ENCODE assay signal across 8 mouse cellular contexts in genomic region chr15:101128181-101129089, GRCm38 (mm10). TPM values are rescaled to one million over a fixed set of nuclear protein-coding genes. Genes with fewer than 3 reads are reported as not detected.
A peak's percentile ranks its signal among the peaks of the same experiment; 100 is the strongest.
DNase-seq lines count a peak whose midpoint lies in the region; ATAC-seq and TF ChIP-seq lines count a peak whose summit lies in the region.

TSS of gene Acvrl1 (plus strand) at chr15:101128522.

- peak within 1 kb of the TSS; percentile 80 for H3K4me2 ChIP-seq in intestine, embryonic 15.5 days (replicated peaks)
- H3K4me2 ChIP-seq in liver, embryonic 13.5 days, result peak within 1 kb of the TSS; percentile 52
- peak within 1 kb of the TSS; percentile 72 for H3K4me2 ChIP-seq in stomach, embryonic 14.5 days (replicated peaks; ENCODE audit: low read depth, low read length)

- no peak within 1 kb of the TSS for H3K27ac ChIP-seq in ES-E14 (ENCODE audit: insufficient read depth, low read depth, low read length, poor library complexity, severe bottlenecking)
- H3K27ac ChIP-seq in intestine, embryonic 15.5 days, result peak within 1 kb of the TSS; percentile 77
- no peak within 1 kb of the TSS for H3K27ac ChIP-seq in liver, embryonic 13.5 days
- H3K27ac ChIP-seq in stomach, embryonic 14.5 days (ENCODE audit: low read length), result peak within 1 kb of the TSS; percentile 49; the same call in 1 of the 2 replicates

- 6% methylated on average over 46 of the region's 46 CpGs for WGBS in intestine, embryonic 15.5 days
- WGBS in liver, embryonic 13.5 days (ENCODE audit: insufficient replicate concordance), result 3% methylated on average over 46 of the region's 46 CpGs
- WGBS in stomach, embryonic 14.5 days, result 5% methylated on average over 46 of the region's 46 CpGs

- 0 out of 2 replicates have a peak, but pooled peaks cover 3% of the 10 kb centered on the region for H3K27me3 ChIP-seq in intestine, embryonic 15.5 days (replicated peaks)
- H3K27me3 ChIP-seq in liver, embryonic 13.5 days, result peaks cover 81% of the 10 kb centered on the region
- H3K27me3 ChIP-seq in stomach, embryonic 14.5 days (ENCODE audit: control insufficient read depth, insufficient read depth, low read length), result no peaks in the 10 kb centered on the region

- peak within 1 kb of the TSS; percentile 54 for H3K4me3 ChIP-seq in ES-E14 (ENCODE audit: insufficient read depth in 1 of 2, low read depth in 1 of 2, low read length in 2 of 2, poor library complexity in 1 of 2, severe bottlenecking in 1 of 2)
- peak within 1 kb of the TSS; percentile 52 for H3K4me3 ChIP-seq in intestine, embryonic 15.5 days (replicated peaks)
- peak within 1 kb of the TSS; percentile 39 for H3K4me3 ChIP-seq in liver, embryonic 13.5 days (replicated peaks)
- H3K4me3 ChIP-seq in stomach, embryonic 14.5 days (ENCODE audit: low read depth, low read length), result peak within 1 kb of the TSS; percentile 41

- no peaks in the 10 kb centered on the region for H3K36me3 ChIP-seq in ES-E14 (ENCODE audit: control insufficient read depth, insufficient read depth, low read length, poor library complexity, severe bottlenecking)
- H3K36me3 ChIP-seq in intestine, embryonic 15.5 days, result no peaks in the 10 kb centered on the region
- H3K36me3 ChIP-seq in liver, embryonic 13.5 days, result no peaks in the 10 kb centered on the region
- no peaks in the 10 kb centered on the region for H3K36me3 ChIP-seq in stomach, embryonic 14.5 days (ENCODE audit: control insufficient read depth, insufficient read depth, low read length)

- ATAC-seq in granulocyte monocyte progenitor cell, adult 5-6 weeks (replicated peaks; ENCODE audit: poor library complexity, severe bottlenecking), result 0 out of 2 replicates have a peak, but pooled peaks have one; percentile 3
- ATAC-seq in intestine, embryonic 15.5 days, result peak; percentile 54
- no peak for ATAC-seq in liver, embryonic 13.5 days (ENCODE audit: low read depth)
- no peak for ATAC-seq in stomach, embryonic 14.5 days (ENCODE audit: insufficient number of reproducible peaks, insufficient read depth, low FRiP score, low read depth)

- H3K9ac ChIP-seq in ES-E14 (ENCODE audit: insufficient read depth, low read depth, low read length, poor library complexity, severe bottlenecking), result peak within 1 kb of the TSS; percentile 55; the same call in 1 of the 2 replicates
- H3K9ac ChIP-seq in intestine, embryonic 15.5 days, result peak within 1 kb of the TSS; percentile 67
- H3K9ac ChIP-seq in liver, embryonic 13.5 days, result no peak within 1 kb of the TSS
- H3K9ac ChIP-seq in stomach, embryonic 14.5 days (replicated peaks; ENCODE audit: low read depth, low read length), result peak within 1 kb of the TSS; percentile 51

- peaks cover 7 to 22% of the 10 kb centered on the region in 2 experiments; a peak in 3 of 4 replicates for H3K4me1 ChIP-seq in ES-E14 (ENCODE audit: control insufficient read depth in 2 of 2, insufficient read depth in 2 of 2, low read length in 2 of 2, poor library complexity in 1 of 2)
- peaks cover 40% of the 10 kb centered on the region for H3K4me1 ChIP-seq in intestine, embryonic 15.5 days (replicated peaks)
- H3K4me1 ChIP-seq in liver, embryonic 13.5 days (replicated peaks), result peaks cover 4% of the 10 kb centered on the region; the same call in 1 of the 2 replicates
- H3K4me1 ChIP-seq in stomach, embryonic 14.5 days (ENCODE audit: control insufficient read depth, insufficient read depth, low read length), result peaks cover 40% of the 10 kb centered on the region

- DNase-seq in ES-E14 (ENCODE audit: low read depth, low spot score), result no peak
- no peak for DNase-seq in adrenal gland, postnatal 4 days (ENCODE audit: low spot score in 2 of 2)
- DNase-seq in liver, embryonic 13.5 days, result no peak
- DNase-seq in embryo, embryonic 9.5 days (ENCODE audit: extremely low spot score), result no peak
- no peak for DNase-seq in thymus, adult 18-20 months

- H3K9me3 ChIP-seq in ES-E14 (ENCODE audit: control insufficient read depth, insufficient read depth, low read depth, low read length), result no peaks in the 10 kb centered on the region
- H3K9me3 ChIP-seq in intestine, embryonic 15.5 days, result no peaks in the 10 kb centered on the region
- no peaks in the 10 kb centered on the region for H3K9me3 ChIP-seq in liver, embryonic 13.5 days (replicated peaks)
- no peaks in the 10 kb centered on the region for H3K9me3 ChIP-seq in stomach, embryonic 14.5 days (ENCODE audit: control insufficient read depth, low read depth, low read length)

- in situ Hi-C loops in ES-E14 (cut with MboI; ENCODE audit: low sequenced_read_pairs in 2 of 2, unreplicated experiment in 2 of 2), result no loop called here

TF ChIP-seq in ES-E14, 5 proteins besides CTCF, POLR2A, EP300 and RAD21:
- TF ChIP-seq ZNF384 (IDR thresholded peaks at IDR 0.05; ENCODE audit: low read depth, low read length), result no peak
- TF ChIP-seq ZC3H11A (IDR thresholded peaks at IDR 0.05; ENCODE audit: borderline replicate concordance, low read depth, low read length), result no peak

RNA-seq across cellular contexts. Expression of gene Acvrl1, which starts in this region (rescaled TPM):
- total RNA-seq in ES-E14 (2012; rRNA removed), result 2.5 and 3.3 TPM in 2 replicates
- total RNA-seq in adrenal gland, postnatal 4 days (2021), result 10 to 100 TPM; 22.4 to 22.9 TPM
- 0.30 TPM in 1 of 2 replicates, not detected in the other for total RNA-seq in granulocyte monocyte progenitor cell, adult 5-6 weeks (2014; fragmentation: Nextera tagmentation)
- 0.73 and 2.7 TPM in 2 replicates for total RNA-seq in granulocyte monocyte progenitor cell, adult 5-6 weeks (2017)
- 27.3 and 27.6 TPM in 2 replicates for polyA plus RNA-seq in intestine, embryonic 15.5 days (2015; fragmentation: Nextera tagmentation; extraction: Ambion mirVana)
- polyA plus RNA-seq in liver, embryonic 13.5 days (2015; fragmentation: Nextera tagmentation; extraction: Ambion mirVana), result 1.2 and 1.3 TPM in 2 replicates
- polyA plus RNA-seq in stomach, embryonic 14.5 days (2014; fragmentation: Nextera tagmentation; extraction: Ambion mirVana), result 15.6 and 16.9 TPM in 2 replicates

Comparison
In these comparisons a context has a peak if more than half of its experiments do, and no peak if none do; other contexts are left out.
1. H3K27ac ChIP-seq: peak in intestine, embryonic 15.5 days (single experiment) and stomach, embryonic 14.5 days (single experiment); none in ES-E14 (single experiment) and liver, embryonic 13.5 days (single experiment).
2. ATAC-seq: peak in granulocyte monocyte progenitor cell, adult 5-6 weeks (single experiment) and intestine, embryonic 15.5 days (single experiment); none in liver, embryonic 13.5 days (single experiment) and stomach, embryonic 14.5 days (single experiment).
3. Peak in every context shown above with its lines, with median percentiles within 50 percentile points of each other: H3K4me3 ChIP-seq and H3K4me2 ChIP-seq.